Mouse (Mus musculus): Measurements from ENCODE around the gene Lrmda.

DNA sequence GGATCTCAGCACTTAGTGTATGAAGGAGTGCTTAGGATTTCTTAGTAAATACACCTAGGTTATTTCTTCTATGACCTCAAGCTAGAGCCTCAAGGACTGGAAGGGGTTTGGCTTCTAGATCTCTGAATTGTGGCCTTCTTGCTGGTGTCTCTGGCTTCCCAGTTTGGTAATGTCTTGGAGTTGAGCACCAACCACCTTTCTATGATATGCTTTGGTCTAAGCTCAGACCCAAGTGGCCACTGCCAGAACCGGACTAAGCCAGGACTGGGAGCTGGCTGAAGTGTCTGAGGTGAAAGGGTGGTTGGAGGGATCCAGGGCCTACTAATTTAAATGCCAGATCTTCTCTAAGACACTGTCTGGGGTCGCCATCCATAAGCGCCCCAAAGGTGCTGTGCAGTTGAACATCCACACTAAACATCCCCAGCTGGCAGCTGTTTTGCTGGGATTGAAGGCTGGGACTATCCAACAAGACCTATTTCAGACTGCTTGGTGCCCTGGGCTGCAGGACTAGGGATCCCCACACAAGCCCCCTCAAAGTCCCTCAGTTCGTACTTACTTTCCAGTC lies 27.1 kb upstream of the Lrmda start:
- TF ChIP-seq POLR2A (IDR thresholded peaks at IDR 0.05; ENCODE audit: borderline replicate concordance, extremely low read depth, insufficient read depth, insufficient read length, poor library complexity, severe bottlenecking) (no peak), CTCF (IDR thresholded peaks at IDR 0.05; ENCODE audit: borderline replicate concordance, extremely low read depth, insufficient read depth, insufficient read length) (no peak)
